Mouse (Mus musculus) adrenal gland, adult 10 weeks (tissue): ENCODE data around the gene Gjb5. TPM values are rescaled to one million over a fixed set of nuclear protein-coding genes. Genes with fewer than 3 reads are reported as not detected.

Experiments
- polyA plus RNA-seq: library from polyadenylated mRNA; stranded (reverse); fragments of 350-450 nt; fragmentation: Illumina TruSeq; extraction: RNeasy Lipid Tissue Mini Kit (QIAGEN cat#74804); gene quantifications from one replicate; pipeline ENCODE4 v1.2.3, GENCODE M21; 2014; ENCODE audit warnings: low read depth, low replicate concordance

The Gjb5 gene
- polyA plus RNA-seq, result not detected

GRCm38 (mm10) chr4:127358018-127358417 is at the start of gene Gjb5:
TSS of gene Gjb5 (minus strand) at chr4:127358181.

GRCm38 (mm10) chr4:127353951-127354438 is 4.0 kb downstream of the Gjb5 start, which contains the start of gene Gjb4:
TSS of gene Gjb4 (minus strand) at chr4:127354081.

GRCm38 (mm10) chr4:127330181-127331100 is 27.5 kb downstream of the Gjb5 start, which contains the start of gene Gjb3:
TSS of gene Gjb3 (minus strand) at chr4:127330844.

DNA sequence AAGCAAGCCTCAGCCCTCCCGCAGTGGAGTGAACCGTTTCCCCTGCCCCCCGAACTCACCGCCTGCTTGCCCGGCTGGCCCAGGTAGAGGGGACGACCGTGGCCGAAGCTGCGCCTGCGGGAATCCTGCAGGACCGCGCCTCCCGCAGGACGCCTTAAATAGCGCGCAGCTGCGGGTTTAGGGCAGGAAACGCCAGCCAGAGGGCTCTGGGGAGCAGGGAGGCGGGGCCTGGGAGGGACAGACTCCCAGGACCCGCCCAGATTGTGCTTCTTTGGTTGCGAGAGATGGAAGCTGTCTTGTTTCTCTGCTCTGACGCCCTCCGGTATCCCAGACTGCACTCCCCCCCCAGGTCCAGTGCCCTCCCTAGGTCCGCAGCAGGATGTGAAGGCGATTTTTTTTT is 44.1 kb downstream of the Gjb5 start, which contains the start of gene Gja4:
Gene Gja4, minus strand, starts transcription at position 179 of the 400 bp plus-strand sequence.

Other genes with a start within 250 kb of the Gjb5 start
- gene Tmem35b, start 234.5 kb downstream of the Gjb5 start, polyA plus RNA-seq, result 43.5 TPM
- gene Dlgap3, start 189.0 kb downstream of the Gjb5 start, polyA plus RNA-seq, result not detected
- gene Smim12, start 114.4 kb downstream of the Gjb5 start, polyA plus RNA-seq, result 3.7 TPM
- gene Gja4, start 44.1 kb downstream of the Gjb5 start, polyA plus RNA-seq, result 0.35 TPM
- gene Gjb3, start 27.3 kb downstream of the Gjb5 start, polyA plus RNA-seq, result not detected
- not detected for gene Gjb4, start 4.1 kb downstream of the Gjb5 start, polyA plus RNA-seq